In genomic region chr9:113479897-113480296, GRCm38 (mm10) we compare ENCODE assay signal across 20 mouse cellular contexts.
DNase-seq lines count a peak whose midpoint lies in the region; ATAC-seq and TF ChIP-seq lines count a peak whose summit lies in the region.
"Had no signal": no experiment of that assay in that cellular context is flagged by ENCODE, and none has a peak within 500 bp of the region (broad histone marks: within the 10 kb centered on the region; RNA-seq: fewer than 3 reads in every experiment).

No protein-coding gene starts in this region.

- H3K4me2 ChIP-seq in kidney, embryonic 15.5 days = no peak overlapping the region
- no peak overlapping the region for H3K4me2 ChIP-seq in intestine, postnatal 0 days (replicated peaks; ENCODE audit: low read depth)
- H3K4me2 ChIP-seq in kidney, embryonic 16.5 days (replicated peaks; ENCODE audit: low read depth, low read length) = no peak overlapping the region
- no peak overlapping the region for H3K4me2 ChIP-seq in midbrain, embryonic 11.5 days
- H3K4me2 ChIP-seq: embryonic facial prominence, embryonic 12.5 days; forebrain, embryonic 15.5 days had no signal

- no peaks in the 10 kb centered on the region for H3K27me3 ChIP-seq in kidney, embryonic 15.5 days
- H3K27me3 ChIP-seq in intestine, postnatal 0 days (replicated peaks; ENCODE audit: control insufficient read depth, insufficient read depth, low read length) = no peaks in the 10 kb centered on the region
- H3K27me3 ChIP-seq in kidney, embryonic 16.5 days (ENCODE audit: insufficient read depth, low read length) = no peaks in the 10 kb centered on the region
- no peaks in the 10 kb centered on the region for H3K27me3 ChIP-seq in midbrain, embryonic 11.5 days (ENCODE audit: control insufficient read depth, insufficient read depth, low read length)
- H3K27me3 ChIP-seq: embryonic facial prominence, embryonic 12.5 days; forebrain, embryonic 15.5 days had no signal

- no peak overlapping the region for H3K9ac ChIP-seq in kidney, embryonic 15.5 days
- no peak overlapping the region for H3K9ac ChIP-seq in intestine, postnatal 0 days (ENCODE audit: low read depth, low read length)
- H3K9ac ChIP-seq in kidney, embryonic 16.5 days (replicated peaks; ENCODE audit: low read length) = no peak overlapping the region
- no peak overlapping the region for H3K9ac ChIP-seq in midbrain, embryonic 11.5 days (ENCODE audit: low read length)
- H3K9ac ChIP-seq: embryonic facial prominence, embryonic 12.5 days; forebrain, embryonic 15.5 days had no signal

- peak; percentile 85 for DNase-seq in kidney, adult 11 months
- peak; percentile 55 to 84 for DNase-seq in kidney, postnatal 25 days
- no peak for DNase-seq in cerebellum, adult 18-20 months
- no peak for DNase-seq in midbrain, embryonic 11.5 days (ENCODE audit: low spot score, missing footprints)
- DNase-seq in left cerebral cortex, adult 11 months (ENCODE audit: low spot score) = no peak
- DNase-seq: adrenal gland, adult 8-10 months; adrenal gland, postnatal 36 days; B cell, adult 2 months; cerebellum, adult 8-10 months; cerebellum, postnatal 14 days; heart, adult 18-20 months; heart, postnatal 10 days had no signal

- H3K4me3 ChIP-seq in kidney, embryonic 15.5 days (replicated peaks) = no peak overlapping the region
- no peak overlapping the region for H3K4me3 ChIP-seq in intestine, postnatal 0 days (ENCODE audit: low read depth, low read length)
- no peak overlapping the region for H3K4me3 ChIP-seq in kidney, embryonic 16.5 days (ENCODE audit: low read length)
- no peak overlapping the region for H3K4me3 ChIP-seq in midbrain, embryonic 11.5 days (ENCODE audit: low read depth, low read length)
- H3K4me3 ChIP-seq: embryonic facial prominence, embryonic 12.5 days; forebrain, embryonic 15.5 days; heart, embryonic 10.5 days had no signal

- WGBS in kidney, embryonic 15.5 days = 81% methylated on average over 3 of the region's 3 CpGs
- 73% methylated on average over 3 of the region's 3 CpGs for WGBS in intestine, postnatal 0 days
- 82% methylated on average over 3 of the region's 3 CpGs for WGBS in kidney, embryonic 16.5 days
- 83% methylated on average over 3 of the region's 3 CpGs for WGBS in midbrain, embryonic 11.5 days

- H3K36me3 ChIP-seq in kidney, embryonic 15.5 days = no peaks in the 10 kb centered on the region
- H3K36me3 ChIP-seq in intestine, postnatal 0 days (ENCODE audit: control insufficient read depth, insufficient read depth) = no peaks in the 10 kb centered on the region
- no peaks in the 10 kb centered on the region for H3K36me3 ChIP-seq in kidney, embryonic 16.5 days (ENCODE audit: insufficient read depth, low read length)
- H3K36me3 ChIP-seq in midbrain, embryonic 11.5 days (ENCODE audit: control insufficient read depth, insufficient read depth, low read length) = no peaks in the 10 kb centered on the region
- H3K36me3 ChIP-seq: embryonic facial prominence, embryonic 12.5 days; forebrain, embryonic 15.5 days; G1E; heart, embryonic 10.5 days had no signal

- H3K4me1 ChIP-seq in kidney, embryonic 15.5 days = no peaks in the 10 kb centered on the region
- H3K4me1 ChIP-seq in intestine, postnatal 0 days (replicated peaks; ENCODE audit: control insufficient read depth, insufficient read depth, low read length) = 0 out of 2 replicates have a peak, but pooled peaks cover 2% of the 10 kb centered on the region
- H3K4me1 ChIP-seq in kidney, embryonic 16.5 days (ENCODE audit: insufficient read depth, low read length) = no peaks in the 10 kb centered on the region
- H3K4me1 ChIP-seq in midbrain, embryonic 11.5 days (ENCODE audit: control insufficient read depth, insufficient read depth, low read length) = no peaks in the 10 kb centered on the region
- H3K4me1 ChIP-seq: embryonic facial prominence, embryonic 12.5 days; forebrain, embryonic 15.5 days; heart, embryonic 10.5 days had no signal

- ATAC-seq in kidney, embryonic 15.5 days (replicated peaks; ENCODE audit: low FRiP score) = no peak
- peak; percentile 93 for ATAC-seq in intestine, postnatal 0 days
- peak; percentile 65 for ATAC-seq in kidney, embryonic 16.5 days (ENCODE audit: low FRiP score, low TSS enrichment)
- no peak for ATAC-seq in midbrain, embryonic 11.5 days (ENCODE audit: low FRiP score)
- ATAC-seq: CD4-positive, CD25-positive, alpha-beta regulatory T cell, adult 4 months; forebrain, embryonic 15.5 days had no signal

- no peaks in the 10 kb centered on the region for H3K9me3 ChIP-seq in kidney, embryonic 15.5 days (replicated peaks)
- H3K9me3 ChIP-seq in intestine, postnatal 0 days (ENCODE audit: control insufficient read depth) = no peaks in the 10 kb centered on the region
- peaks cover 10% of the 10 kb centered on the region for H3K9me3 ChIP-seq in kidney, embryonic 16.5 days (ENCODE audit: low read length)
- no peaks in the 10 kb centered on the region; the same call in 1 of the 2 replicates for H3K9me3 ChIP-seq in midbrain, embryonic 11.5 days (ENCODE audit: control insufficient read depth, low read length)
- H3K9me3 ChIP-seq: embryonic facial prominence, embryonic 12.5 days; forebrain, embryonic 15.5 days had no signal

- TF ChIP-seq CTCF in intestine, postnatal 0 days (IDR thresholded peaks at IDR 0.05; ENCODE audit: low read depth) = no peak

- H3K27ac ChIP-seq in kidney, embryonic 15.5 days = no peak overlapping the region
- peak overlapping the region; percentile 57 for H3K27ac ChIP-seq in intestine, postnatal 0 days (ENCODE audit: low read depth, low read length)
- no peak overlapping the region for H3K27ac ChIP-seq in kidney, embryonic 16.5 days (ENCODE audit: low read length)
- no peak overlapping the region for H3K27ac ChIP-seq in midbrain, embryonic 11.5 days (ENCODE audit: low read depth, low read length)
- H3K27ac ChIP-seq: embryonic facial prominence, embryonic 12.5 days; forebrain, embryonic 15.5 days; heart, embryonic 10.5 days had no signal

Comparison
In these comparisons a context has a peak if more than half of its experiments do, and no peak if none do; other contexts are left out.
1. ATAC-seq: peak in intestine, postnatal 0 days (single experiment) and kidney, embryonic 16.5 days (single experiment); none in kidney, embryonic 15.5 days (single experiment) and midbrain, embryonic 11.5 days (single experiment).
2. DNase-seq: peak in kidney, adult 11 months (single experiment) and kidney, postnatal 25 days (2 of 2); none in cerebellum, adult 18-20 months (0 of 2), midbrain, embryonic 11.5 days (single experiment) and left cerebral cortex, adult 11 months (single experiment).